Mouse (Mus musculus) embryonic fibroblast, embryonic 13.5 days (primary cell): ENCODE results near the gene Stk32c.

Experiments
- CTCF ChIP-seq: IDR thresholded peaks from 2 replicates; pipeline ENCODE4 v1.5.1; 2011; ENCODE audit warnings: mild to moderate bottlenecking, control low read depth, low read length, moderate library complexity, borderline replicate concordance; ENCODE audit not compliant: insufficient read depth
- POLR2A ChIP-seq: IDR thresholded peaks from 2 replicates; pipeline ENCODE4 v1.6.1; 2011; ENCODE audit warnings: low read depth, mild to moderate bottlenecking, control low read depth, low read length, moderate library complexity

- TF ChIP-seq CTCF: no peak
- TF ChIP-seq POLR2A: no peak
Measured at GRCm38 (mm10) chr7:139252986-139253385, 39.9 kb upstream of the Stk32c start.
